In genomic region chr14:124444831-124445230, GRCm38 (mm10) we compare ENCODE assay signal across 12 mouse cellular contexts.
"Had no signal": no experiment of that assay in that cellular context is flagged by ENCODE, and none has a peak within 500 bp of the region (broad histone marks: within the 10 kb centered on the region; RNA-seq: fewer than 3 reads in every experiment).

No protein-coding gene starts in this region.

- DNase-seq: kidney, adult 8-10 months; kidney, postnatal 10 days; kidney, postnatal 36 days; layer of hippocampus, postnatal 36 days; liver, embryonic 13.5 days; lung, adult 2 months; lung, postnatal 14 days; lung, postnatal 4 days; midbrain, embryonic 14.5 days; thymus, adult 2 months; thymus, postnatal 14 days; thymus, postnatal 4 days had no signal
